Mouse (Mus musculus) layer of hippocampus, adult 8-10 months (tissue): ENCODE measurements around the gene Evx2. TPM values are rescaled to one million over a fixed set of nuclear protein-coding genes. Genes with fewer than 3 reads are reported as not detected.

Source experiments
- DNase-seq, 2 experiments: peaks; one replicate each; pipeline ENCODE4 v3.0.0; 2022; ENCODE audit warnings: low spot score in 2 of 2
- total RNA-seq, 4 experiments: library from RNA; stranded (reverse); gene quantifications; 2 replicates each; pipeline ENCODE4 v1.2.4; 2022

The Evx2 gene
- total RNA-seq, 4 experiments from 2014 or later, result not detected

DNA sequence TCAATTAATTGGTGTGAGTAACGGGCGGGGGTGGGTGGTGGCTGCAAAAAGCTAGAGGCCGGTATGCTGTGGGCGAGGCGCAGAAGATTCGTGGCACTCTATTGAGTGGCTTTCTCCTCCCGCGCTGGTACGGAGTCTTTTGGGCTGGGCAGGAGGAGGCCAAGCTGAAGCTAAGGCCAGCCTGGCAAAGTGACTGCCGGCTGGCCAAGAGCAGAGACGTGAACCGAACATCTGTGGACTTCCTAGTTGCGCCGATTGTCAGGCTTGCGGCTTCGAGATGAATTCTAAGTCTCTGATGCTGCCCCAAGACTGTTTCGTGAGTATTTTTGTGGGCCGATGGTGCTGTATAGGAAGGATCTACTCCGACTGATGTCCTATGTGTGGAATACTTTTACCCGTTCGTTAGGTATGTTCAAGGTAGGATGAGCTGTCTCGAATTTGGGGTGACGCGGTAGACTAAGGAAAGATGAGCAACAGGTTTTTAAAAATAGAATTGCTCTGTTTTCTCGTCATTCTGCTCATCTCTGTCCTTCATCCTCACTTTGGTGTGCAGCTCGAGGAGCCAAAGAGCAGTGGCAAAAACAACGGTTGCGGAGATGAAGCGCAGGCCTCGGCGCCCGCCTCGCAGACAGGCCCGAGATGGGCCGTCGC lies 8.0 kb upstream of the Evx2 start:
- DNase-seq, result no peak

GRCm38 (mm10) chr2:74666411-74666810 lies 7.1 kb upstream of the Evx2 start:
- DNase-seq, result no peak

DNA sequence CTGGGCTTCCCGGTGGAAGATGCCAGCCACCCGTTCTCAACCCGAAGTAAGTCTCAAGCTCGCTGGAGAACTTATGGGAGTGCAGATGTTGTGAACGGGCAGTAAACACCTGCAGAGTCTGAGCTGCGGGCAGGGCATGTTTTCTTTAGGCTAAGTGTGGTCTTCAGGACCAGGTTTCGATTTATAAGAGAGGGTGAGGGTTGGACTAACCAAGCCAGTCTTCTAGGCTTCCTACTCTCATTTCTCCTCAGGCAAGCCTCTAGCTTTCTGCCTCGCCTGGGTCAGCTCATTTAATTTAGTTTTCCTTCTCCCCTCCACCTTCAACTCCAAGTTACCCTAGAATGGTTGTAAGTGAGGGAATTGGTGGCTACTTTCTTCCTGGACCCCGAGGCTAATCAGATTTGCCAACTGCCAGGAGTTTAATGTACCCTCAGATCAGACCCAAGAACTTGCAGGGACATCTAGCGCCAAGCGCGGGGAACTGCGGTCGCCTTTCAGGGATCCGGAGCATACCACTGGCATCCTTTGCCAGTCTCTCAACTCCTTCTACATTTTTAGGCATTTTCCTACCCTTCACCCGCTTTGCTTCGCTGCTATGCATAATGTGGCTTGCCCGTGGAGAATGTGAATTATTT lies 4.1 kb upstream of the Evx2 start:
- peak in 1 of 2 experiments; percentile 60 for DNase-seq

DNA sequence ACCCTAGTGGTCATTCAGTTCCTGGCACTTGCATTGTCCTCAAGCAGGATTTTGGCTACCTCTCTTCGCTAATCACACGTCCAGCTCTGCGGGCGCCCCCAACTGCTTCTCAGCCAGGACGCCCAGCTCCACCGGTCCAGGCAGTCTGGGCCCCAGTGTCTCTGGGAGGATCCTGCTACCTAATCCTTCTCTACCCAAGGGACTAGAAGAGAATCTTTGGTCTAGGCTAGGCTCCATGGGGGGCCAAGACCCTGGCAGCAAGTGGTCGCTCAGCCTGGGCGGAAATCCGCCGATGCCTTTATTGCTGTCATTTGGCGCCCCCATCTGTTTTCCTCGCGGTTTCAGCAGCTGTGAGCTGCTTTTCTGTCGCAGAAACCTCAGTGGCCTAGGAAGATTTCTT lies 2.3 kb upstream of the Evx2 start:
- no peak for DNase-seq

DNA sequence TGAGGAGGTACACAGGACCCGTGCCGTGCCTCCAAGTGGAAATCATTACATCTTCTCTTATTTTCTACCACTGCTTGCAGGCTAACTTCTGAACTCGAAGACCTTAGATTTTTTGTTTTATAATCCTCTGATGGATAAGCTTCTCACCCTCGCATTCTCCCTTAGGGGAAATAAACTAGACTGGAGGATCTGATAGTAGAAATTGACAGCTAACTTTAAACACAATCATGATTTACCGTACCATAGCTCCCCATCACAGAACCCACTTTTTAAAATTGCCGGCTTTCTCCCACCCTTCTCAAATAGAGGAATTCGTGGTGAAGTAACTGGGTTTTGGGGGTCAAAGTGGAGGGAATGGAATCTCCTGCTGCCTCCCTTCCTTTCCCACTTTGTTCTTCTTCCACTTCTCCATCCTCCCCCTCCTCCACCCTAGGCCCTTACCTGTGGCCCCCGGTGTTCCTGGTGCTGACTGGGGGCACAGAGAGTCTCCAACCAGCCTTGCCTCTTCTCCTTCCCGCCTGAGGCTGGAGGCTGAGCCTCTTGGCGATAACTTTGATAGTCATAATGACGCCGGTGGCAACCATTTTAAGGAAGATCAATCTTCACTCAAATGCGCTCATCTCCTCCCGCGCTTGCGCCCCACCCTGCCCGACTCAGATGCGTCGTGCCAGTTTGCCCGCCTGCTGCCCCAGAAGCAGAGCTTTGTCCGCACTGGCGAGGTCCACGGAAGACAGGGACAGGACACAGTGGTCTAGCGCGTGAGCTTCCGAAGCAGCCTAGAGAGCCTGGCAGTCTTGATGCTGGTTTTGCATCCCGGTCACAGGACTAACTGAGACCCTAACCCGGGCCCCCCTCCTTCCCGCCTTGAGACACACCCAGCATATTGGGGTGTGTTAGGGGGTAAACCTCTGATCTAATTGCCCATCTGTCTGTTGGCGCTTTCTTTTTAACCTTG lies 1.3 kb upstream of the Evx2 start:
- no peak for DNase-seq

DNA sequence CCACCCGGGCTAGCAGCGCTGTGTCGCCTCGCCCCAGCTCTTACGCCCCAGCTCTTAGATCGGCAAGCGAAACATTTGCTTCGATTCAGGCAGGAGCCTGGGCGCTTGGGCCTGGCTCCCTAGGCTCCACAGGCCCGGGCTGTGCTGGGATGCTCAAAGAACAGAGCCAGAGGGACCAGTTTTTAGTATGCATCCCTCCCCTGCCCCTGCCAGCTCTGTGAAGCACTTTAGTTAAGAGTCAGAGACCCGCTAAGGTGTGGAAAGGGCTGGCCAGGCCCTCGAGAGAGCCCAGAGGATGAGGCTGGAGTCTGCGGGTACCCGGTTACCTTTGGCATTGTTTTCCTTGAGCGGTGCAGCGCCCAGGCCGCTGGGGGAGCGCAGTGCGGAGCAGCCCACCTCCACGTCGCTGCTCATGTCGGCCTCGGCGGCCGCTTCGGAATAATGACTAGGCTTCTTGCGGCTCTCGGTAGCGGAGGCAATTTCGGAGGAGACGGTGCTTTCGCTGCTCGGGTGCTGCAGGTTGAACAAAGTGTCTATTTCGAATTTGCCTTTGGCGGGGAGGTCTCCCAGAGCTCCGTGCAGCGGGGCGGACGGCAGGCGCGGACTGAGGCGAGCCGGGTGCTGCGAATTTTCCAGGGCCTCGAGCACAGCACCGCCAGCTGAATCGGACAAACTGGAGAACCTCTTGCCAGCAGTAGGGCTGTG lies 538 bp downstream of the Evx2 start:
- DNase-seq, result no peak

DNA sequence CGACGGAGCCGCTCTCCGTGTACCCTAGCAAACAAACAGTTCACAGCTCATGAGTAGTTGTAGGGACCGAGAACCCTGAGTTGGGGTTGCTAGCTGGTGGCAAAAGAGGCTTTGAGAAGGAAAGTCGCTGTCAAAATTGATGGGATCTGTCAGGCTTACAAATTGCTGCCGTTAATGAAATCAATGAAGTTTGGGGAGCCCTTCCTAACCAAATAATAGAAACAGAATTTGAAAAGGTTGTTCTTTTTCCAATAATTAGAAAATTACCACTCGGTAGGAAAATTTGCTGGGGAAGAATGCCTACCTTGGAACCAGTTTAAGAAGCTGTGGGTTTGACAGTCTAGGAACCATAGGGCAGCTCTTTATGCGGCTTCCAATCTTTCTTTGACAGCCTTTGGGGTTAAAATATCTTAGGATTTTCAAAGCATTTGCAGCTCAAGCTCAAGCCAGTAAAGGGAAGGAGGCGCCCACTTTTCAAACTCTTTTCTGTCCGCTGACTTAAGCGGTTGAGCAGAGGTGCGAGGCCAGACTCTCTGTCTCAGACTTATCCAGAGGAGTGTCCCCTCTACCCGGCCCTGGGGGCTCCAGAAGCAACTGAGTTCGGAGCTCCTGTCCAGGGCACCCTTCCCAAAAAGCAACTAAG lies 1.2 kb downstream of the Evx2 start:
- no peak for DNase-seq

- no peak for DNase-seq
Measured at GRCm38 (mm10) chr2:74657251-74658023, 1.9 kb downstream of the Evx2 start.

GRCm38 (mm10) chr2:74656632-74657021 lies 2.7 kb downstream of the Evx2 start:
- DNase-seq, result no peak

DNA sequence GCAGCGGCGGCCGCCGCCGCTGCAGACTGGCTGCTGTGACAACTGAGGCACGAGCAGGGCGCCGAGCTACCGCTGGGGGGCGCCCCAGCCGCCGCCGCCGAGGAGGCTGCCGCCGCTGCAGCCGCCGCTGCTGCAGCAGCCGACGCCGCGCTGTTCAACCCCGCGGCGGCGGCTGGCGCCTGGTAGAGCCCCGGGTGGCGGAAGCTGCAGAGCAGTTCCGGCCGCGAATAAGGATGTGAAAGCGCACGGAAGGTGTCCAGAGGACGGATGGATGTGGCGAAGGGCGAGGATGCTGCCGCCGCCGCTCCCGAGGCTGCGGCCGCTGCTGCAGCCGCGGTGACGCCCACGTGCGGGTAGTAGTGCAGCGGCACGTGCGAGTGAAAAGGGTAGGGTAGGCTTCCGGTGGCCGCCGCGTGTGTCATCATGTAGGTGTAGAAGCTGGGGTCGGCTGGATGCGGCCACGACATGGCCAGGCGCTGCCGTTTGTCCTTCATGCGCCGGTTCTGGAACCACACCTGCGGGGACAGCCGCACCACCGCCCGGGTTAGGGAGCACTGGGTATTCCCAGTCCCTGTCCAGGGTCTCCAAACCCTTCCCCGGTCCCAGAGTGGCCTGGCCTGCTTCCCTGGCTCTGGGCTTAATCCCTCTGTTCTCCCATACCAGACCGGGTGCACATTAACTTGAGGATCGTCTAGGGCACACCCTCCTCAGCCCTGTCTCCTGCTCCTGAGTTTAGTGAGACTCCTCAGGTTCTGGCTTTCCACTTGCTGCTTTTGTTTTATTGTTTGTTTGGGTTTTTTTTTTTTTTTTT lies 3.3 kb downstream of the Evx2 start:
- no peak for DNase-seq

- no peak for DNase-seq
Measured at GRCm38 (mm10) chr2:74655420-74655781, 4.0 kb downstream of the Evx2 start.

GRCm38 (mm10) chr2:74654743-74655419 lies 4.5 kb downstream of the Evx2 start:
- DNase-seq, result no peak

- no peak for DNase-seq
Measured at GRCm38 (mm10) chr2:74653781-74654535, 5.4 kb downstream of the Evx2 start.

GRCm38 (mm10) chr2:74652996-74653340 lies 6.4 kb downstream of the Evx2 start:
- no peak for DNase-seq

GRCm38 (mm10) chr2:74647082-74647864 lies 12.1 kb downstream of the Evx2 start:
- DNase-seq, result no peak

DNA sequence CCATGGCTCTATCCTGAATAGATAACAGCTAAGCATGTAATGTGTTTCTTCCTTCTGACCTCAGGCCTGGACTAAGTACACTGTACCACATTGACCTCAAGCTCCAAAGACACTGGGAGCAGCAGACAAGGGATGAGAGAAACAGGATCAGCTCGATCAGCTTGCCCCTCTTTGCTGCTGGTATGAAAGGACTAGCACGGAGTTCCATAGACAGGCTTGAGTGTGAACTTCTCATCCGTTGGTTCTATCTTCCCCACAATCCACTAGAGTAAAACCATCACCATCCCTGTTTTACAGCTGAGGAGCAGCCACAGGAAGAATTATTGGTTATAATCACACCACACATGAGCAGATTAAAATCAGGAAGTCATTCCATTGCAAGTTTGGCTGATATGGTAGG lies 13.7 kb downstream of the Evx2 start:
- DNase-seq, result no peak

DNA sequence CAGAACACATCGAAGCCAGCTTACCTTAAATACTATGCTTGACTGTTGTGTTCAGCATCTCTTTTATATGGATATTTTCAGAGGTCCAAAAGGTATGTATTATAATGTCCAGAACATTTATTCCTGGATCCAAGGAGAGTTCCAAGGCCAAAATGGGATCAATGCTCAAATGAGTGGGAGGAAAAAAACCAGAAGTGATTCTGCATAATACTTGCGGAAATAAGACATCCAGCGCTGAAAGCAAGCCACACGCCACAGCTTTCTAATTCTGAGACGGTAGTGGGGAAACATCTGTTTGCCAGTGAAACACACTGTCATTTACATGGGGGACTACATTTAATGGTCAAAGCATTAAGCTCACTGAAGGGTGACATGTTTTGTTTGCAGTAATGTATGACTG lies 16.9 kb downstream of the Evx2 start:
- DNase-seq, result no peak

- DNase-seq, result no peak
Measured at GRCm38 (mm10) chr2:74635412-74635811, 23.9 kb downstream of the Evx2 start.
